Comparison of ENCODE assay signal across 8 mouse cellular contexts in genomic region chr12:103353538-103353937, GRCm38 (mm10). TPM values are rescaled to one million over a fixed set of nuclear protein-coding genes. Genes with fewer than 3 reads are reported as not detected.
DNase-seq lines count a peak whose midpoint lies in the region; ATAC-seq lines count a peak whose summit lies in the region.

No protein-coding gene starts in this region.

- peak; percentile 65 for ATAC-seq in forebrain, embryonic 16.5 days
- peak; percentile 84 for ATAC-seq in megakaryocyte progenitor cell, adult 5-6 weeks (replicated peaks; ENCODE audit: poor library complexity)

- no peaks in the 10 kb centered on the region for H3K36me3 ChIP-seq in forebrain, embryonic 16.5 days (ENCODE audit: control insufficient read depth, insufficient read depth)
- H3K36me3 ChIP-seq in splenic B cell, adult 2 months (ENCODE audit: control insufficient read depth, insufficient read depth, low read length, poor library complexity, severe bottlenecking), result no peaks in the 10 kb centered on the region

- no peaks in the 10 kb centered on the region for H3K4me1 ChIP-seq in forebrain, embryonic 16.5 days (replicated peaks; ENCODE audit: control insufficient read depth, insufficient read depth, low read length)

- intact Hi-C loops in heart, postnatal 14 days (cut with DNase I), result no loop called here

- H3K9me3 ChIP-seq in forebrain, embryonic 16.5 days (ENCODE audit: control insufficient read depth, low read length), result no peaks in the 10 kb centered on the region

- no peak overlapping the region for H3K9ac ChIP-seq in forebrain, embryonic 16.5 days (replicated peaks; ENCODE audit: low read depth, low read length)

- DNase-seq in right cerebral cortex, adult 18-20 months, result peak; percentile 52
- no peak for DNase-seq in right cerebral cortex, postnatal 25 days
- DNase-seq in cerebellum, adult 11-12 months, result peak; percentile 77
- peak; percentile 71 to 81 for DNase-seq in heart, postnatal 14 days
- peak; percentile 44 for DNase-seq in splenic B cell, adult 2 months (ENCODE audit: low read depth, low spot score)
- DNase-seq in layer of hippocampus, adult 9-11 months, result no peak

- H3K27me3 ChIP-seq in forebrain, embryonic 16.5 days (replicated peaks; ENCODE audit: control insufficient read depth, insufficient read depth, low read length), result no peaks in the 10 kb centered on the region
- no peaks in the 10 kb centered on the region for H3K27me3 ChIP-seq in splenic B cell, adult 2 months (ENCODE audit: control insufficient read depth, insufficient read depth, low read length, poor library complexity, severe bottlenecking)

- H3K4me2 ChIP-seq in forebrain, embryonic 16.5 days (ENCODE audit: low read length), result no peak overlapping the region

- 15% methylated on average over 5 of the region's 5 CpGs for WGBS in forebrain, embryonic 16.5 days

- no peak overlapping the region for H3K4me3 ChIP-seq in forebrain, embryonic 16.5 days (replicated peaks; ENCODE audit: low read length)

- no peak overlapping the region for H3K27ac ChIP-seq in forebrain, embryonic 16.5 days (ENCODE audit: low read length)

RNA-seq across cellular contexts. Expression of gene Asb2, which starts 2.3 kb away (rescaled TPM):
- 0.73 and 0.77 TPM in 2 replicates for polyA plus RNA-seq in forebrain, embryonic 16.5 days (2015; fragmentation: Nextera tagmentation; extraction: Ambion mirVana)
- total RNA-seq in heart, postnatal 14 days (2021), result 100 to 1,000 TPM; 470 to 485 TPM
- total RNA-seq in megakaryocyte progenitor cell, adult 5-6 weeks (2015), result 0.10 TPM in 1 of 2 replicates, not detected in the other
- total RNA-seq in megakaryocyte progenitor cell, adult 5-6 weeks (2017), result not detected in 2 replicates

RNA-seq across cellular contexts. Expression of gene Otub2, which starts 34.9 kb away (rescaled TPM):
- polyA plus RNA-seq in forebrain, embryonic 16.5 days (2015; fragmentation: Nextera tagmentation; extraction: Ambion mirVana), result 23.8 TPM in 2 replicates
- 1 to 10 TPM; 3.6 to 4.0 TPM for total RNA-seq in heart, postnatal 14 days (2021)
- total RNA-seq in megakaryocyte progenitor cell, adult 5-6 weeks (2015), result 0.54 and 3.0 TPM in 2 replicates
- 0.54 and 1.3 TPM in 2 replicates for total RNA-seq in megakaryocyte progenitor cell, adult 5-6 weeks (2017)

RNA-seq across cellular contexts. Expression of gene Fam181a, which starts 42.8 kb away (rescaled TPM):
- polyA plus RNA-seq in forebrain, embryonic 16.5 days (2015; fragmentation: Nextera tagmentation; extraction: Ambion mirVana), result 2.5 and 3.0 TPM in 2 replicates
- total RNA-seq in heart, postnatal 14 days (2021), result not detected
- not detected in 2 replicates for total RNA-seq in megakaryocyte progenitor cell, adult 5-6 weeks (2015)
- not detected in 2 replicates for total RNA-seq in megakaryocyte progenitor cell, adult 5-6 weeks (2017)

RNA-seq across cellular contexts. Expression of gene 9330161L09Rik, which starts 54.1 kb away (rescaled TPM):
- polyA plus RNA-seq in forebrain, embryonic 16.5 days (2015; fragmentation: Nextera tagmentation; extraction: Ambion mirVana), result 1.1 and 1.4 TPM in 2 replicates
- 1 to 10 TPM in 1 of 2 experiments, under 1 TPM in 1; 0.48 to 1.3 TPM for total RNA-seq in heart, postnatal 14 days (2021)
- total RNA-seq in megakaryocyte progenitor cell, adult 5-6 weeks (2015), result 1.5 and 3.0 TPM in 2 replicates
- total RNA-seq in megakaryocyte progenitor cell, adult 5-6 weeks (2017), result 0.25 and 0.47 TPM in 2 replicates

Comparison
In these comparisons a context has a peak if more than half of its experiments do, and no peak if none do; other contexts are left out.
1. DNase-seq: peak in right cerebral cortex, adult 18-20 months (single experiment), cerebellum, adult 11-12 months (single experiment), heart, postnatal 14 days (2 of 2) and splenic B cell, adult 2 months (single experiment); none in right cerebral cortex, postnatal 25 days (single experiment) and layer of hippocampus, adult 9-11 months (single experiment).
2. RNA of gene Asb2, which starts 2.3 kb away (total RNA-seq): 470 to 485 TPM in heart, postnatal 14 days; 0.10 TPM in megakaryocyte progenitor cell, adult 5-6 weeks; every median in the first group is over 100 times any median in the second.